Mouse (Mus musculus) gastrocnemius, postnatal 4 days (tissue): ENCODE results near the gene Drc3. TPM values are rescaled to one million over a fixed set of nuclear protein-coding genes. Genes with fewer than 3 reads are reported as not detected.

ENCODE experiments used
- DNase-seq, 2 experiments: peaks; one replicate each; pipeline ENCODE4 v3.0.0; 2021 to 2022; ENCODE audit warnings: low spot score in 2 of 2, mixed read lengths in 2 of 2
- long read RNA-seq, 2 experiments: library from polyadenylated mRNA; stranded (forward); transcript quantifications; one replicate each; pipeline ENCODE4 v2.0.0; 2021
- total RNA-seq, 2 experiments: library from RNA; stranded (reverse); gene quantifications; 2 replicates each; pipeline ENCODE4 v1.2.3; 2021

Gene Drc3
- 1 to 10 TPM; 1.0 to 1.8 TPM for total RNA-seq
- long read RNA-seq, experiment 1, partial matches to known transcripts = 0 of 2 reads
- long read RNA-seq, experiment 1, other reads (novel, unspliced or antisense) = 0 of 2 reads
- long read RNA-seq, experiment 2, partial matches to known transcripts = 0 of 1 reads
- long read RNA-seq, experiment 2, other reads (novel, unspliced or antisense) = 0 of 1 reads

DNA sequence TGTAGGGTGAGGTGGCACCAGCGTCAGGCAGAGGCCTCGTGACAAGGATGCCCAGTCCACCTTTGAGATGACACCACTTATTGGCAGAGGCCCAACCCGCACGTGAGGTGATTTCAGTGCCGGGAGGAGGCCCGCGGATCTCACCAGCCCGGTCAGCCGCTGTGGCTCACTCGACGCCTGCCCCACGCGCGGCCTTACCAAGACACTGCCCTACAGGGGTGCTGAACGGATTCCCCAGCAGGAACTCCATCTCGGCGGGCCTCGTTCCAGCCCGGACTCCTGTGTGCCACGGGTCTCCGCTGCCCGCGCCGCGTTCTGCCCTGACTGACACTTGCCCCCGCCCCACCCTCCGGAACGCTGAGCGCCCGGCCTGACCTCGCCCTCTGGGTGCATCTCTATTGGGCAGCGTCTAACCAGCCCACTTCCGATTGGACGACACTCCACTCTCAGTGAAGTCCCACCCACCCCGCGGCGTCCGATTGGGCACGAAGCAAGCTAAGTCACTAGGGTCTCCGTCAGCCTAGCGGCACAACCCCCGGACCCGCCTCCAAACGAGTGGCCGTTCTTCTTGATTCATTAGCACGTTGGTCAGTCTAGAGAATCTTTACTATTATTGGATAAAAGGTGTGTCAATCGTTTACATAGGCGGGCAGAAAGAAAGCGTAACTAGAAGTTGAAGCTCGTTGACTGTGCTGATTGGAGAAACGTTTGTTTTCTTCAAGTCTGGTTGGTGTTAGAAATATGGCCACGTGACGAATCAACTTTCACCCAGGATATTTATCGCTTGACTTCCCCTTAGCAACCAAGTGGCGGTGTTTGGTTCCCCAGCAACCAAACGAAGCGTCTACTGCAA is at the start of gene Drc3, which contains the start of gene Tom1l2:
Gene Drc3, plus strand, starts transcription at position 771 of the 853 bp plus-strand sequence.
Gene Tom1l2, minus strand, starts transcription at position 347 of the 853 bp plus-strand sequence.
- DNase-seq = peak; percentile 97 to 99

- no peak for DNase-seq
Measured at GRCm38 (mm10) chr11:60303497-60303896, 49.6 kb upstream of the Drc3 start.

DNA sequence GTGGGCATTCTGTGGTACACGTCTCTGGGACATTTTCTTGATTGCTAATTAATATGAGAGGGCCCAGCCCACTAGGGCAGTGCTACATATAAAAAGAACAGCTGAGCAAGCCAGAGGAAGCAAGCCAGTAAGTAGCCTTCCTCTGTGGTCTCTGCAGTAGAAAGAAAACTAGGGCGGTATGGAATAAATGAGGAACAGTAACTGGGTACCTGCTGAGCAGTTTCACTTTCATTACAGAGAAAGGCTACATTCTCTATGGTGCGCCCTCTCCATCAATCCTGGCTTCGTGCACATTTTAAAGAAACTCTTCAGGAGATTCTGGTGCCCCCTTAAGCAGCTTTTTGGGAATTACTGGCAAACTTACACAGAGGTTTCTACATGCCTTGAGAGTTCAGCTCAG is 47.5 kb upstream of the Drc3 start:
- DNase-seq = no peak

DNA sequence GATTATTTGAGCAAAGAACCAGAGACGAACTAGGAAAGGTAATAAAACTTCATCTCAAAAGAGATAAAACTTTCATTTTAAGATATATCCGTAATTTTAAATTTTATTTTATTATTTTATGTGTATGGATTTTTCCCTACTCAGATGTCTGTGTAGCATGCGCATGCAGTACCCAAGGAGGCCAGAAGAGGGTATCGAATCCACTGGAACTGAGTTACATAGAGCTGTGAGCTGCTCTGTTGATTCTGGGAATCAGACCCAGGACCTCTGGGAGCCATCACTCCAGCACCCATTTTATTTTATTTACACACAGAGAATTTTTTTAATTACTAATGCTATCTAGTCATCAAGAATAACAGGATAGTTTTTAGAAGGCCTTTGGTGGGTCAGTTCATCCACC is 46.3 kb upstream of the Drc3 start:
- peak in 1 of 2 experiments; percentile 40 for DNase-seq

- no peak for DNase-seq
Measured at GRCm38 (mm10) chr11:60307375-60307825, 45.7 kb upstream of the Drc3 start.

GRCm38 (mm10) chr11:60308061-60308460 is 45.1 kb upstream of the Drc3 start:
- DNase-seq = no peak

- DNase-seq = no peak
Measured at GRCm38 (mm10) chr11:60308506-60309116, 44.5 kb upstream of the Drc3 start.

GRCm38 (mm10) chr11:60309875-60310274 is 43.3 kb upstream of the Drc3 start:
- DNase-seq = no peak

GRCm38 (mm10) chr11:60311025-60311854 is 41.9 kb upstream of the Drc3 start:
- peak; percentile 33 to 71 for DNase-seq

GRCm38 (mm10) chr11:60316250-60316649 is 36.9 kb upstream of the Drc3 start:
- no peak for DNase-seq

DNA sequence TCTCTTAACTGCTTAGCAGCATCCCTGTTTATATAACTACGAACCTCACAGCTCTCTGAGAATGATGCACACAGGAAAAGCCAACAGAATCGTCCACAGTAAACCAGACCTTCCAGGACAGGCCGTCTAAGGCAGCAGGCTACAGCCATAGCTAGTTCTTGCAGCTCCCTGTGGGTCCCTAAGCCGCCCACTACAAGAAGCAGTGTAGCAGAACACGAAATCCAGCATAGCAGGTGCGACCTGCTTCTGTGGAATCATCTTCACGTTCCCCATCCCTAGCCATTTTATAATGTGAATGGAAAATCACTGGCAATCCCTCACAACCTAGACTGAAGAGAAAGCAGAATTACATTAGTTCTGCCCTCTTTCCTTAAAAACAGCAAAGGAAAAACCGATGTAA is 36.2 kb upstream of the Drc3 start:
- no peak for DNase-seq

GRCm38 (mm10) chr11:60317376-60318102 is 35.6 kb upstream of the Drc3 start:
- no peak for DNase-seq

- no peak for DNase-seq
Measured at GRCm38 (mm10) chr11:60318716-60319115, 34.4 kb upstream of the Drc3 start.

DNA sequence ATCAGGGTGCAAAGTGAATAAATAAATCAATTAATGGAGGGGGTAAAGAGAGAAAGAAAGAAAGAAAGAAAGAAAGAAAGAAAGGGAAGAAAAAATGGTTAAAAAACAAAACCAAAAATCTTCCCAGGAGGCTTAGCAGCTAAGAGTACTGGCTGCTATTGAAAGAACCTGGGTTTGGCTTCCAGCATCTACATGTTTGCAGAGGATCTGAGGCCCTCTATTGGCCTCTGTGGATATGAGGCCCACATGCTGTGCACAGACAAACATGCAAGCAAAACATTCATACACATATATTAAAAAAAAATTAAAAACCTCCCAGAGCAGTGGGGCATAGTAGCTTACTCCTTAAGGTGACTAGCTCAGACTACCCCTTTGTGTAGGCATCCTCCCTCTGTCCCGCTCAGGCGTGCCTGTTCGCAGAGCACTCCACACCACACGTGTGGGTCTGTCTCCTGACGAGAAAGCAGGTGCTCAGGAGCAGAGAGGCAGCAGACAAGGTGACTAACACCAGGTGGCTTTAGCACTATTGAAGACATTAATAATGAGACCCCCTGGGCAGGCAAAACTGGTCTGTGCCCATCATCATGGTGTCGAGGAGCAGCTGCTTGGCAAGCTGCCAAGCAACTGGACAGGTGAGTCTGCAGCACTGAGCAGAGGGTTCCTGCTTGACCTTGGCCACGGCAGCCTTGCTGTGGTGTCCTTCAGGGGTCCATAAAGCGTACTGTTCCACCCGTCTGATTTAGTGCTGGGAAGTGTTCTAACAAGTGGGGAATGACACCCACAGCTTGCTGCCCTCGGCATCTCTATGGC is 33.7 kb upstream of the Drc3 start:
- no peak for DNase-seq

GRCm38 (mm10) chr11:60320426-60321037 is 32.6 kb upstream of the Drc3 start:
- DNase-seq = no peak

GRCm38 (mm10) chr11:60321438-60321837 is 31.7 kb upstream of the Drc3 start:
- DNase-seq = no peak

GRCm38 (mm10) chr11:60323731-60324130 is 29.4 kb upstream of the Drc3 start:
- no peak for DNase-seq

- no peak for DNase-seq
Measured at GRCm38 (mm10) chr11:60330551-60330950, 22.6 kb upstream of the Drc3 start.

DNA sequence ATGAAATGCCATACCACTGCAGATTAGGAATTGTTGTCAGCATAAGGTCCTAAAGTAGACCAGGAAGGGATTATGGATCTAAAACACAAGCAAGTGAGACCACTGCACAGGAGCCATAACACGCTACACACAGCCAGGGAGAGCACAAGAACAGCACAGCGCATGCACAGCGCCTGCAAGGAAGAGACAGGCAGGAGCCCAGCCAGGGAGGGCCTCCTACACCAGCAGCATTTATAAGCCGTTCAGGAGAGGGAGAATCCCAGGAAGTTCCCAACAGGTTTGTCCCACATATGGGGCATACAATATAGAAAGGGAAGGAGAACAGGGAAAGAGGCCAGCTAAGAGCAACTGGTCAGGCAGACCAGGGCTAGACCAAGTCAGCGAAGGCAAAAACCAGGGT is 19.7 kb upstream of the Drc3 start:
- no peak for DNase-seq
